Mouse (Mus musculus) adrenal gland, adult 8-10 months (tissue): ENCODE data around the gene Bud31. TPM values are rescaled to one million over a fixed set of nuclear protein-coding genes. Genes with fewer than 3 reads are reported as not detected.

Experiments used
- total RNA-seq, 4 experiments: library from RNA; stranded (reverse); gene quantifications; 2 replicates each; pipeline ENCODE4 v1.2.4; 2022

Bud31 gene
- total RNA-seq, 4 experiments from 2014 or later: 93.0 to 98.7 (median 95.5) TPM

Other genes starting within 250 kb of the Bud31 start
- 10 to 100 TPM; 20.3 to 25.8 (median 22.7) TPM for gene Smurf1, start 174.5 kb upstream of the Bud31 start, total RNA-seq
- gene Gm4871, start 107.6 kb upstream of the Bud31 start, total RNA-seq: not detected
- not detected for gene 1700018F24Rik, start 97.4 kb upstream of the Bud31 start, total RNA-seq
- gene Arpc1a, start 56.5 kb upstream of the Bud31 start, total RNA-seq: 100 to 1,000 TPM; 127 to 148 (median 140) TPM
- not detected for gene Kpna7, start 56.3 kb upstream of the Bud31 start, total RNA-seq
- 100 to 1,000 TPM; 185 to 202 (median 191) TPM for gene Arpc1b, start 26.1 kb upstream of the Bud31 start, total RNA-seq
- 10 to 100 TPM; 60.2 to 98.3 (median 79.4) TPM for gene Pdap1, start 124 bp upstream of the Bud31 start, total RNA-seq
- gene Ptcd1, start 26.7 kb downstream of the Bud31 start, total RNA-seq: 10 to 100 TPM; 29.0 to 30.6 (median 29.9) TPM
- 10 to 100 TPM; 18.7 to 22.3 (median 20.5) TPM for gene Cpsf4, start 26.9 kb downstream of the Bud31 start, total RNA-seq
- 100 to 1,000 TPM; 319 to 686 (median 419) TPM for gene Atp5j2, start 51.7 kb downstream of the Bud31 start, total RNA-seq
- 10 to 100 TPM in 3 of 4 experiments, 1 to 10 TPM in 1; 9.6 to 13.8 (median 11.9) TPM for gene Zkscan14, start 61.5 kb downstream of the Bud31 start, total RNA-seq
- 10 to 100 TPM; 11.0 to 14.5 (median 12.8) TPM for gene Zkscan5, start 64.2 kb downstream of the Bud31 start, total RNA-seq
- gene Zfp655, start 91.4 kb downstream of the Bud31 start, total RNA-seq: 10 to 100 TPM; 54.1 to 71.1 (median 61.4) TPM
- gene Zscan25, start 140.1 kb downstream of the Bud31 start, total RNA-seq: 10 to 100 TPM; 18.7 to 23.7 (median 22.3) TPM
- under 1 TPM in 3 of 4 experiments, not detected in 1; 0.13 to 0.34 (median 0.17) TPM for gene Cyp3a57, start 204.9 kb downstream of the Bud31 start, total RNA-seq